Mouse (Mus musculus) hindbrain, postnatal 0 days (tissue): ENCODE data around the gene Hnrnpa3. TPM values are rescaled to one million over a fixed set of nuclear protein-coding genes. Genes with fewer than 3 reads are reported as not detected.
"Not testable (repeated sequence)": the region's sequence is repeated elsewhere in the genome, so short reads cannot be mapped to it uniquely, and the experiment has no call there.

ENCODE experiments used
- ATAC-seq: fragments of 200-750 bp; cut with Nextera tagmentation; 2 replicates; pipeline ENCODE4 v1.8.0; 2017; ENCODE audit warnings: mild to moderate bottlenecking, moderate TSS enrichment, moderate library complexity
- DNase-seq: peaks from one replicate; pipeline ENCODE4 v3.0.0-alpha.2; 2015; ENCODE audit warnings: low spot score
- H3K27ac ChIP-seq: fragments of 300-500 bp; sonication (generic); 2 replicates; pipeline ENCODE4 v1.5.1; 2014; ENCODE audit warnings: mild to moderate bottlenecking
- H3K27me3 ChIP-seq: fragments of 300-500 bp; sonication (generic); 2 replicates; pipeline ENCODE4 v1.6.1; 2014; ENCODE audit warnings: low read length, mixed read lengths; ENCODE audit not compliant: insufficient read depth
- H3K36me3 ChIP-seq: fragments of 300-500 bp; sonication (generic); 2 replicates; pipeline ENCODE4 v1.6.1; 2014; ENCODE audit warnings: low read length, mixed read lengths; ENCODE audit not compliant: insufficient read depth
- H3K4me1 ChIP-seq: fragments of 300-500 bp; sonication (generic); 2 replicates; pipeline ENCODE4 v1.6.1; 2014; ENCODE audit warnings: antibody characterized with exemption, low read length, mixed read lengths; ENCODE audit not compliant: insufficient read depth
- H3K4me2 ChIP-seq: fragments of 300-500 bp; sonication (generic); 2 replicates; pipeline ENCODE4 v1.6.1; 2014; ENCODE audit warnings: low read depth, mild to moderate bottlenecking, low read length, moderate library complexity, mixed read lengths
- H3K4me3 ChIP-seq: fragments of 300-500 bp; sonication (generic); 2 replicates; pipeline ENCODE4 v1.5.1; 2014; ENCODE audit warnings: low read length
- H3K9ac ChIP-seq: fragments of 300-500 bp; sonication (generic); replicated peaks from 2 replicates; pipeline ENCODE4 v1.6.1; 2014; ENCODE audit warnings: mild to moderate bottlenecking, low read length, moderate library complexity, mixed read lengths
- H3K9me3 ChIP-seq: fragments of 300-500 bp; sonication (generic); 2 replicates; pipeline ENCODE4 v1.6.1; 2016; ENCODE audit warnings: low read length, mixed read lengths
- CTCF ChIP-seq: IDR thresholded peaks from 2 replicates; pipeline ENCODE4 v1.5.1; 2016; ENCODE audit warnings: antibody characterized with exemption, control low read depth, low read depth
- WGBS: fragments of 180-500 bp; shearing (Covaris S2); extraction: QIAGEN DNeasy Blood & Tissue Kit; methylation state at CpG from one replicate; pipeline ENCODE4 v1.1.7; 2014; 5-methylcytosine and 5-hydroxymethylcytosine counted together
- polyA plus RNA-seq: library from polyadenylated mRNA; unstranded; fragments of >200 nt; fragmentation: Nextera tagmentation; extraction: Ambion mirVana; gene quantifications from 2 replicates; pipeline ENCODE4 v1.2.1, GENCODE M21; 2015
- total RNA-seq: library from RNA; depleted of rRNA; stranded (reverse); fragments of >200 nt; gene quantifications from 2 replicates; pipeline ENCODE4 v1.2.3, GENCODE M21; 2014

The Hnrnpa3 gene
- total and polyA plus RNA-seq, 2 experiments from 2014 or later = 64.9 to 131 TPM

GRCm38 (mm10) chr2:75688901-75689300, 29.8 kb downstream of the Hnrnpa3 start:
- DNase-seq = no peak
- Histone ChIP-seq H3K4me3 (no peak overlapping the region), H3K27ac (no peak overlapping the region), H3K27me3 (no peaks in the 10 kb centered on the region), H3K4me2 (no peak overlapping the region), H3K4me1 (no peaks in the 10 kb centered on the region), H3K9me3 (no peaks in the 10 kb centered on the region), H3K9ac (no peak overlapping the region), H3K36me3 (no peaks in the 10 kb centered on the region)
- TF ChIP-seq CTCF = no peak
- WGBS = 90% methylated on average over 1 of the region's 1 CpGs
- ATAC-seq = no peak

- no peak for TF ChIP-seq CTCF
- Histone ChIP-seq H3K36me3 (no peaks in the 10 kb centered on the region), H3K4me2 (no peak overlapping the region), H3K4me1 (no peaks in the 10 kb centered on the region), H3K4me3 (no peak overlapping the region), H3K9me3 (no peaks in the 10 kb centered on the region), H3K27me3 (no peaks in the 10 kb centered on the region), H3K9ac (no peak overlapping the region), H3K27ac (no peak overlapping the region)
- 78% methylated on average over 10 of the region's 10 CpGs for WGBS
- ATAC-seq = no peak
- no peak for DNase-seq
These were observed 30.6 kb downstream of the Hnrnpa3 start for GRCm38 (mm10) chr2:75689482-75690158.

DNA sequence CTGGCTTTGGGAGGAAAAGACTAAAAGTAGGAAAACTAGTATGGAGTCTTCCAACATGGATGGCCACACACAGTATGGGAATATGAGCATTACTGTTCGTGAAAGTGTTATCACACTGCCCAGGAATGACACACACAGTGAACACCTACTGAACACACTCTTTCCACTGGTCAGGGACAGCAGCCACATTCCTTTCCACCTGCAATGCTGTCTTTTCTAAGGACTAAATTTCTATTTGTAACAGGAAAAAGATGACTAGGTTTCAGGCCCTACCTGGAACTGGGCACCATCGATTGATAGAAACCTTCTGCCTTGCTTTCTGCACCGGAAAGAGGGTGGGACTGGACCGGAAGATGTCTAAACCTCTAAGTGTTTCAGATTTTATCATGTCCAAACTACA, 31.6 kb downstream of the Hnrnpa3 start:
- TF ChIP-seq CTCF = no peak
- no peak for ATAC-seq
- 95% methylated on average over 4 of the region's 4 CpGs for WGBS

DNA sequence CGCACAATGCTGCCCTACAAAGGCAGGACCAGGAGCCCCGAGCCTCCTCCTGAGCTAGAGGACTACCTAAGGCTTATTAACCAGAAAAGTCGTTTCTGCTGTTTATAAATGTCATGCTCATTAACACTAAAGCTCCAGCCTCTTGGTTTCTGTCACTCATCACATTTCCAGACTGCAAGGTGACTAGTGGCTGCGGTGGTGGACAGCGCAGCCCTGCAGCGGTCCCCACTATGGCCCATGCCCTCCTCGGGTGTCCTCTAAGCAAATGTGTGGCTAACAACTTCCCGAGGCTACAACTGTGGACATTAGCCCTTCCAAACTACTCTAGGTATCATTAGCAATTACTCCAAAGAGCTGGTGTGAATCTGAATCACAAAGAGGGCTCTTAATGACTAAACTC, 32.3 kb downstream of the Hnrnpa3 start:
- WGBS = 76% methylated on average over 8 of the region's 8 CpGs
- no peak for ATAC-seq
- Histone ChIP-seq H3K9me3 (no peaks in the 10 kb centered on the region), H3K4me2 (no peak overlapping the region), H3K36me3 (no peaks in the 10 kb centered on the region), H3K4me1 (no peaks in the 10 kb centered on the region), H3K4me3 (no peak overlapping the region), H3K27ac (no peak overlapping the region), H3K27me3 (no peaks in the 10 kb centered on the region), H3K9ac (no peak overlapping the region)
- DNase-seq = no peak
- TF ChIP-seq CTCF = no peak

More for the DNA sequence above, 31.6 kb downstream of the Hnrnpa3 start:
- Histone ChIP-seq H3K9me3 (no peaks in the 10 kb centered on the region), H3K4me2 (no peak overlapping the region), H3K4me3 (no peak overlapping the region), H3K4me1 (no peaks in the 10 kb centered on the region), H3K9ac (no peak overlapping the region), H3K27me3 (no peaks in the 10 kb centered on the region), H3K27ac (no peak overlapping the region), H3K36me3 (no peaks in the 10 kb centered on the region)
- DNase-seq = no peak

DNA sequence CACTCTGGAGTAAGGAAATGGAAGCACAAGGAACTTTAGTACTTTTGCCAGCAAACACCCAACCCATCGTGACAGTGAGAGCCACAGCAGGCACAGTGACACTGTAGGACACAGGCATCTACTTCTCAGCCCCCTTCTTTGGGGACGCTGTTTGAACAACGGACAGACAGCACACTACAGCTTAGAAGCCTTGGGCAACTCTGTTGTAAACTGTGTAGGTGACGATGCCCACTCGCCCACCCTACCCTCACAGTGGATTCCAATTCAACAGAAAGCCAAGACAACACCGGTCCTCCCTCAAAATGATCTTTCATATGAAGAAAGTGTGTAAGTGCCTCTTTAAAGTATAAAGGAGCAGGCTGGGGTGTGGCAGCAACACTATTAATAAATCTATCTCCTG, 33.3 kb downstream of the Hnrnpa3 start:
- H3K9me3 ChIP-seq = no peaks in the 10 kb centered on the region
- DNase-seq = no peak
- H3K9ac ChIP-seq = no peak overlapping the region
- H3K4me1 ChIP-seq = no peaks in the 10 kb centered on the region
- no peaks in the 10 kb centered on the region for H3K36me3 ChIP-seq
- no peaks in the 10 kb centered on the region for H3K27me3 ChIP-seq
- 90% methylated on average over 6 of the region's 6 CpGs for WGBS
- no peak for ATAC-seq
- no peak overlapping the region for H3K4me2 ChIP-seq
- TF ChIP-seq CTCF = no peak
- H3K4me3 ChIP-seq = no peak overlapping the region
- H3K27ac ChIP-seq = no peak overlapping the region

- not testable (repeated sequence) for DNase-seq, H3K27ac ChIP-seq, H3K9me3 ChIP-seq, H3K4me3 ChIP-seq, H3K4me2 ChIP-seq, ATAC-seq, H3K4me1 ChIP-seq, H3K36me3 ChIP-seq, H3K9ac ChIP-seq, H3K27me3 ChIP-seq
- 96% methylated on average over 3 of the region's 3 CpGs for WGBS
These were observed 35.9 kb downstream of the Hnrnpa3 start for GRCm38 (mm10) chr2:75694926-75695325.

DNA sequence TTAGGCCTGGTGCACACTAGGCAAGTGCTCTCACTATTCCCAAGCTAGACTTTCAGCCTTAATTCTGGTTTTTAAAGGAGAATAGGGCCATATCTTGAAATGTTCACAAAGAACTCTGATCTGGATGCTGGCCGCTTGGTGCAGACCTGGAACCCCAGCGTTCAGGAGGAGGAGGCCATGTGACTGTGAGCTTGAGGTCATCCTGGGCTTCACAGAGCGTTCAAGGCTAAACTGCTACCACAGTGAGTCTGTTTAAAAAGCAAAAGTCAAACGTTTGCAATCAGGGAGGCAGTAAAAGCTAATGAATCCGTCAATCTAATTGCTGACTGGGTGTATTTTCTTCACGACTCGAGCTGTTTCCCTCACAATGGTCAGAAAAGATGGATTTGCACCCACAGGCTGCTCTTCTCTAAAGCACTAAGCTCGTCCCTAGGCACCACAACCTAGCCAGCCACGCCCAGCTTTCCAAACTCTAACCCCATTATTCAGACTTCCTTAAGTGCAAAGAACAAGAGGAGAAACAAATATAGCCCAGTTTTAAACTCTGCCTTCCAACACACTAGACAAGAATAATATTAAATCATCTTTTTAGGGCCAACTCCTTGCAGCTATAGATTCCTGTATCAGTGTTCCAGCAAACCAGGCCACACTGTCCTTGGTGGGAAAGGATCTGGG, 36.8 kb downstream of the Hnrnpa3 start:
- no peak for TF ChIP-seq CTCF
- no peaks in the 10 kb centered on the region for H3K9me3 ChIP-seq
- no peak overlapping the region for H3K27ac ChIP-seq
- H3K36me3 ChIP-seq = no peaks in the 10 kb centered on the region
- 57% methylated on average over 9 of the region's 9 CpGs for WGBS
- no peak overlapping the region for H3K4me2 ChIP-seq
- ATAC-seq = no peak
- no peak overlapping the region for H3K4me3 ChIP-seq
- no peak overlapping the region for H3K9ac ChIP-seq
- H3K4me1 ChIP-seq = no peaks in the 10 kb centered on the region
- no peaks in the 10 kb centered on the region for H3K27me3 ChIP-seq
- no peak for DNase-seq
